Mouse (Mus musculus) small intestine, adult 2 months (tissue): ENCODE measurements around the gene Efcc1.

Source experiments
- CTCF ChIP-seq: fragments of 200-500 bp; IDR thresholded peaks from 2 replicates; pipeline ENCODE4 v1.5.1; 2012; ENCODE audit warnings: low read depth, mild to moderate bottlenecking, control low read depth, inconsistent platforms, low read length, moderate library complexity, mixed read lengths; ENCODE audit not compliant: insufficient replicate concordance, insufficient read length; ENCODE audit errors: extremely low read depth
- POLR2A ChIP-seq: fragments of 200-500 bp; IDR thresholded peaks from 2 replicates; pipeline ENCODE4 v1.6.1; 2012; ENCODE audit warnings: low read depth, mild to moderate bottlenecking, control low read depth, inconsistent platforms, low read length, moderate library complexity

- TF ChIP-seq CTCF (no peak), POLR2A (no peak)
Observed at GRCm38 (mm10) chr6:87731463-87732095, 910 bp downstream of the Efcc1 start.
